26 mouse cellular contexts compared by ENCODE assay signal in genomic region chr13:51010736-51011135, GRCm38 (mm10).
DNase-seq lines count a peak whose midpoint lies in the region; ATAC-seq and TF ChIP-seq lines count a peak whose summit lies in the region.
"Had no signal": no experiment of that assay in that cellular context is flagged by ENCODE, and none has a peak within 500 bp of the region (broad histone marks: within the 10 kb centered on the region; RNA-seq: fewer than 3 reads in every experiment).

No protein-coding gene starts in this region.

- 91% methylated on average over 7 of the region's 7 CpGs for WGBS in thymus, adult 2 months

- no peak overlapping the region for H3K4me3 ChIP-seq in thymus, adult 2 months (ENCODE audit: control insufficient read depth, insufficient read depth, low read length)
- H3K4me3 ChIP-seq: embryonic facial prominence, embryonic 13.5 days; embryonic facial prominence, embryonic 15.5 days; erythroblast, embryonic 14.5 days; forebrain, embryonic 10.5 days; forebrain, embryonic 12.5 days had no signal

- H3K27ac ChIP-seq in thymus, adult 2 months (ENCODE audit: control insufficient read depth, insufficient read depth, low read length) = no peak overlapping the region
- H3K27ac ChIP-seq: embryonic facial prominence, embryonic 15.5 days; forebrain, embryonic 10.5 days; forebrain, embryonic 12.5 days had no signal

- CTCF ChIA-PET in Patski (lab: Charles Lee) = interaction anchor here (1.6 kb wide), 1 partner anchor 37 kb away, joined by 3 read pairs; no protein-coding TSS in a partner anchor

- peak; percentile 66 for DNase-seq in heart, adult 11 months
- no peak for DNase-seq in heart, postnatal 25 days (ENCODE audit: low spot score)
- DNase-seq in MN1 (ENCODE audit: low spot score) = peak; percentile 24
- peak; percentile 37 for DNase-seq in Patski (ENCODE audit: low read depth, low spot score)
- no peak for DNase-seq in thymus, adult 2 months
- DNase-seq in Muller cell, postnatal 12 days (ENCODE audit: inconsistent ontology term) = no peak
- no peak for DNase-seq in cerebellum, postnatal 4 days (ENCODE audit: low spot score in 2 of 2)
- DNase-seq: adrenal gland, adult 8-10 months; B cell, adult 2 months; cerebellum, adult 11-12 months; cerebellum, adult 2 months; cerebellum, adult 9-10 months; cerebellum, postnatal 10 days; cerebellum, postnatal 25 days; embryo, embryonic 11 days had no signal

- no peak for TF ChIP-seq CTCF in Patski (IDR thresholded peaks at IDR 0.05)
- no peak for TF ChIP-seq CTCF in thymus, adult 2 months (IDR thresholded peaks at IDR 0.05; ENCODE audit: borderline replicate concordance, control insufficient read depth, extremely low read depth, insufficient read depth, low read length, poor library complexity)

- no peak for TF ChIP-seq POLR2A in thymus, adult 2 months (IDR thresholded peaks at IDR 0.05; ENCODE audit: control insufficient read depth, extremely low read depth, insufficient read depth, low read length, poor library complexity)

- H3K4me1 ChIP-seq in thymus, adult 2 months (replicated peaks; ENCODE audit: control insufficient read depth, insufficient read depth, low read length) = no peaks in the 10 kb centered on the region
- H3K4me1 ChIP-seq: embryonic facial prominence, embryonic 13.5 days; embryonic facial prominence, embryonic 15.5 days; forebrain, embryonic 10.5 days; forebrain, embryonic 12.5 days had no signal

- intact Hi-C loops in heart, postnatal 25 days (cut with DNase I) = no loop called here

- in situ Hi-C loops in Patski (cut with MboI; ENCODE audit: low pct_unique_long_range_greater_than_20kb) = no loop called here

- H3K36me3 ChIP-seq in thymus, adult 2 months (ENCODE audit: control insufficient read depth, insufficient read depth, low read length) = no peaks in the 10 kb centered on the region
- H3K36me3 ChIP-seq: embryonic facial prominence, embryonic 13.5 days; embryonic facial prominence, embryonic 15.5 days; forebrain, embryonic 10.5 days; forebrain, embryonic 12.5 days; G1E had no signal

- POLR2A ChIA-PET in Patski (lab: Charles Lee) = no interaction called here

- no peaks in the 10 kb centered on the region for H3K27me3 ChIP-seq in Patski
- no peaks in the 10 kb centered on the region for H3K27me3 ChIP-seq in thymus, adult 2 months (ENCODE audit: control insufficient read depth, insufficient read depth, low read length)
- H3K27me3 ChIP-seq: CH12.LX; embryonic facial prominence, embryonic 13.5 days; embryonic facial prominence, embryonic 15.5 days; forebrain, embryonic 12.5 days had no signal

- ATAC-seq in Patski = peak; percentile 65
- ATAC-seq: activated CD4-positive, CD25-positive, alpha-beta regulatory T cell, adult 4 months; CD4-positive, CD25-positive, alpha-beta regulatory T cell, adult 4 months; forebrain, embryonic 14.5 days; forebrain, embryonic 16.5 days had no signal

Comparison
In these comparisons a context has a peak if more than half of its experiments do, and no peak if none do; other contexts are left out.
1. DNase-seq: peak in heart, adult 11 months (single experiment), MN1 (single experiment) and Patski (single experiment); none in heart, postnatal 25 days (single experiment), thymus, adult 2 months (single experiment), Muller cell, postnatal 12 days (single experiment) and cerebellum, postnatal 4 days (0 of 2).